Mouse (Mus musculus): ENCODE results near the gene Blmh.

DNA sequence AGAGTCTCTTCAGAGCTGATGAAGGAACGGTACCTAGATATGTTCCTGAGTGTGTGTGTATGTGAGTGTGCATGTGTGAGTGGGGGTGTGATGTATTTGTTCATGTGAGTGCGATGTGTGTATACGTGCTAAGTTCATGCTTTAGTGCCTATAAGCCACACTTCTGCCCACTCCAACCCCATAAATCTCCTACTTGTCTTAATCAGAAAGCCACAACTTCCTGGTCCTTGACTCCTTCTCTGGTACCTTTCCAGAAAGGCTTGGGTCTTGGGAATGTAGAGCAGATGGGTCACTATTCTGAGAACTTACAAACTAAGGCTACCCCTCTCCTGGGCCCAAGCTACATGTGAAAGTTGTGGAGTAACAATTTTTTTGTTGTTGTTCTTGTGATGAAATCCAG lies 25.9 kb upstream of the Blmh start:
- TF ChIP-seq USF1 (IDR thresholded peaks at IDR 0.05; ENCODE audit: low read depth) (no peak), REST (IDR thresholded peaks at IDR 0.05; ENCODE audit: insufficient read depth, insufficient read length) (no peak), POLR2A (IDR thresholded peaks at IDR 0.05; ENCODE audit: insufficient read length, low read depth) (no peak), POLR2AphosphoS2 (IDR thresholded peaks at IDR 0.05; ENCODE audit: insufficient read length, low read depth) (no peak), MYOD1 (IDR thresholded peaks at IDR 0.05; ENCODE audit: control insufficient read depth in 1 of 3, insufficient read length in 2 of 3, low read depth in 2 of 3) (no peak), TCF12 (IDR thresholded peaks at IDR 0.05; ENCODE audit: insufficient read depth, poor library complexity, severe bottlenecking) (no peak), MYOG (IDR thresholded peaks at IDR 0.05; ENCODE audit: control insufficient read depth in 1 of 3, insufficient read depth in 1 of 3, insufficient read length in 2 of 3, low read depth in 2 of 3) (no peak), MAX (IDR thresholded peaks at IDR 0.05; ENCODE audit: low read depth) (no peak), E2F4 (IDR thresholded peaks at IDR 0.05; ENCODE audit: insufficient read depth) (no peak)

Data from myocyte (in vitro differentiated cells).